Mouse (Mus musculus): Measurements from ENCODE around the gene Ppp1ca. TPM values are rescaled to one million over a fixed set of nuclear protein-coding genes. Genes with fewer than 3 reads are reported as not detected.
A peak's percentile ranks its signal among the peaks of the same experiment; 100 is the strongest.

Gene Ppp1ca
- polyA plus RNA-seq, 1 experiment = 897 TPM

GRCm38 (mm10) chr19:4154437-4155222 lies 37.2 kb upstream of the Ppp1ca start:
- 2% methylated on average over 13 of the region's 13 CpGs for WGBS
- Histone ChIP-seq H3K27ac (ENCODE audit: control insufficient read depth, insufficient read depth, low read length) (peak overlapping the region; percentile 97), H3K4me1 (replicated peaks; ENCODE audit: control insufficient read depth, insufficient read depth, low read length) (peaks cover 41% of the 10 kb centered on the region), H3K36me3 (ENCODE audit: control insufficient read depth, insufficient read depth, low read length) (peaks cover 18% of the 10 kb centered on the region), H3K27me3 (ENCODE audit: control insufficient read depth, insufficient read depth, low read length) (no peaks in the 10 kb centered on the region), H3K4me3 (ENCODE audit: control insufficient read depth, insufficient read depth, low read length) (peak overlapping the region; percentile 80)
- TF ChIP-seq POLR2A (IDR thresholded peaks at IDR 0.05; ENCODE audit: control insufficient read depth, extremely low read depth, insufficient read depth, low read length, poor library complexity) (peak; percentile 82), CTCF (IDR thresholded peaks at IDR 0.05; ENCODE audit: borderline replicate concordance, control insufficient read depth, extremely low read depth, insufficient read depth, low read length, poor library complexity) (no peak)
- DNase-seq = peak; percentile 85

- H3K4me3 ChIP-seq (ENCODE audit: control insufficient read depth, insufficient read depth, low read length) = peak overlapping the region; percentile 80
- 8% methylated on average over 6 of the region's 6 CpGs for WGBS
- no peak for DNase-seq
Observed at GRCm38 (mm10) chr19:4155223-4156072, 36.4 kb upstream of the Ppp1ca start.

GRCm38 (mm10) chr19:4156073-4156579 lies 35.7 kb upstream of the Ppp1ca start:
- H3K27ac ChIP-seq (ENCODE audit: control insufficient read depth, insufficient read depth, low read length) = peak overlapping the region; percentile 97
- TF ChIP-seq CTCF (IDR thresholded peaks at IDR 0.05; ENCODE audit: borderline replicate concordance, control insufficient read depth, extremely low read depth, insufficient read depth, low read length, poor library complexity) (no peak), POLR2A (IDR thresholded peaks at IDR 0.05; ENCODE audit: control insufficient read depth, extremely low read depth, insufficient read depth, low read length, poor library complexity) (no peak)
- no peak for DNase-seq
- H3K4me1 ChIP-seq (replicated peaks; ENCODE audit: control insufficient read depth, insufficient read depth, low read length) = peaks cover 36% of the 10 kb centered on the region
- peaks cover 12% of the 10 kb centered on the region for H3K36me3 ChIP-seq (ENCODE audit: control insufficient read depth, insufficient read depth, low read length)
- WGBS = 20% methylated on average over 20 of the region's 20 CpGs
- no peaks in the 10 kb centered on the region for H3K27me3 ChIP-seq (ENCODE audit: control insufficient read depth, insufficient read depth, low read length)
- H3K4me3 ChIP-seq (ENCODE audit: control insufficient read depth, insufficient read depth, low read length) = peak overlapping the region; percentile 80

More at GRCm38 (mm10) chr19:4155223-4156072, 36.4 kb upstream of the Ppp1ca start:
- peak overlapping the region; percentile 97 for H3K27ac ChIP-seq (ENCODE audit: control insufficient read depth, insufficient read depth, low read length)
- TF ChIP-seq CTCF (IDR thresholded peaks at IDR 0.05; ENCODE audit: borderline replicate concordance, control insufficient read depth, extremely low read depth, insufficient read depth, low read length, poor library complexity) (no peak), POLR2A (IDR thresholded peaks at IDR 0.05; ENCODE audit: control insufficient read depth, extremely low read depth, insufficient read depth, low read length, poor library complexity) (no peak)
- H3K27me3 ChIP-seq (ENCODE audit: control insufficient read depth, insufficient read depth, low read length) = no peaks in the 10 kb centered on the region
- H3K36me3 ChIP-seq (ENCODE audit: control insufficient read depth, insufficient read depth, low read length) = peaks cover 17% of the 10 kb centered on the region
- peaks cover 36% of the 10 kb centered on the region for H3K4me1 ChIP-seq (replicated peaks; ENCODE audit: control insufficient read depth, insufficient read depth, low read length)

- Histone ChIP-seq H3K4me1 (replicated peaks; ENCODE audit: control insufficient read depth, insufficient read depth, low read length) (peaks cover 36% of the 10 kb centered on the region), H3K36me3 (ENCODE audit: control insufficient read depth, insufficient read depth, low read length) (peaks cover 12% of the 10 kb centered on the region), H3K27me3 (ENCODE audit: control insufficient read depth, insufficient read depth, low read length) (no peaks in the 10 kb centered on the region), H3K4me3 (ENCODE audit: control insufficient read depth, insufficient read depth, low read length) (no peak overlapping the region), H3K27ac (ENCODE audit: control insufficient read depth, insufficient read depth, low read length) (no peak overlapping the region; the same call in 1 of the 2 replicates)
- TF ChIP-seq POLR2A (IDR thresholded peaks at IDR 0.05; ENCODE audit: control insufficient read depth, extremely low read depth, insufficient read depth, low read length, poor library complexity) (no peak), CTCF (IDR thresholded peaks at IDR 0.05; ENCODE audit: borderline replicate concordance, control insufficient read depth, extremely low read depth, insufficient read depth, low read length, poor library complexity) (no peak)
- DNase-seq = no peak
- 93% methylated on average over 12 of the region's 12 CpGs for WGBS
Observed at GRCm38 (mm10) chr19:4156771-4157170, 35.1 kb upstream of the Ppp1ca start.

DNA sequence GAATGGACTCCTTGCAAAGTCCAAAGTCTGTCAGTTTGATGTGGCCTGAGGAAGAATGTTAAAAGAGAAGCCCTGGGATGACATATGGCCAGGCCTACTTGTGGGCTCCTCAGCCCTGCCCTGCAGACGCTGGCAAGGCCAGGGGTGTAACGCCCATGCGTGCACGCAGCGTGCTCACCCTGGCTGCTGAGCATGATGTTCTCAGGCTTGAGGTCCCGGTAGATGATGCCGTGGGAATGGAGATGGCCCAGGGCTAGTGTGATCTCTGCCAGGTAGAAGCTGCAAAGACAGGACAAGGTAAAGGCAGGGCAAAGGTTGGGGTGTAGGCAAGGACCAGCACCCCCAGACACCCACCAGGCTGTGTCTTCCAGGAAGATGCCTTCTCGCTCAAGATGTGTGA lies 32.8 kb upstream of the Ppp1ca start:
- 93% methylated on average over 8 of the region's 8 CpGs for WGBS
- no peak overlapping the region for H3K27ac ChIP-seq (ENCODE audit: control insufficient read depth, insufficient read depth, low read length)
- no peaks in the 10 kb centered on the region for H3K27me3 ChIP-seq (ENCODE audit: control insufficient read depth, insufficient read depth, low read length)
- H3K4me1 ChIP-seq (replicated peaks; ENCODE audit: control insufficient read depth, insufficient read depth, low read length) = peaks cover 28% of the 10 kb centered on the region
- no peak for DNase-seq
- TF ChIP-seq POLR2A (IDR thresholded peaks at IDR 0.05; ENCODE audit: control insufficient read depth, extremely low read depth, insufficient read depth, low read length, poor library complexity) (no peak), CTCF (IDR thresholded peaks at IDR 0.05; ENCODE audit: borderline replicate concordance, control insufficient read depth, extremely low read depth, insufficient read depth, low read length, poor library complexity) (no peak)
- H3K36me3 ChIP-seq (ENCODE audit: control insufficient read depth, insufficient read depth, low read length) = peaks cover 7% of the 10 kb centered on the region
- H3K4me3 ChIP-seq (ENCODE audit: control insufficient read depth, insufficient read depth, low read length) = no peak overlapping the region
